Mouse (Mus musculus): Measurements from ENCODE around the gene E130114P18Rik.
A peak's percentile ranks its signal among the peaks of the same experiment; 100 is the strongest.

The E130114P18Rik gene

GRCm38 (mm10) chr4:97757207-97757977, 20.5 kb downstream of the E130114P18Rik start:
- DNase-seq (ENCODE audit: low read depth in 2 of 2, low spot score in 2 of 2) = no peak

DNA sequence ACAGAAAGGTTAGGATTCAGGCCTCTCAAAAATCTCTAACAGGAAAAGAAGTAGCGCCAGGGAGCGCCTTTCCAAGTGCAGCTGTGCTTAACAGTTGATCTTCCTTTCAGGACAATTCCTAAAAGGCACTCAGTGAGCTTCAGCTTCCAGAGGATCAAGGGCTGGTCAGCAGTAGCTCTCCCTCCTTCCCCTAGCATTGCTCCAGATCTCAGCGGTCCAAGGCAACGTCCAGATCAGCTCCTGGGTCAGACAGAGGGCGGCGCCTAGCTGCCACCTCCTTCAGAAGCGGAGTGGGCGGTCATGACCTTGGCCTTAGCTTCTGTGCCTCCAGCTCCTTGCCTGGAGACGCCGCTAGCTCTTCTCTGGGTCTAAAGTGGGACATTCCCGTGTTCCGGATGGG, 23.6 kb downstream of the E130114P18Rik start:
- no peak for DNase-seq (ENCODE audit: low read depth in 2 of 2, low spot score in 2 of 2)

DNA sequence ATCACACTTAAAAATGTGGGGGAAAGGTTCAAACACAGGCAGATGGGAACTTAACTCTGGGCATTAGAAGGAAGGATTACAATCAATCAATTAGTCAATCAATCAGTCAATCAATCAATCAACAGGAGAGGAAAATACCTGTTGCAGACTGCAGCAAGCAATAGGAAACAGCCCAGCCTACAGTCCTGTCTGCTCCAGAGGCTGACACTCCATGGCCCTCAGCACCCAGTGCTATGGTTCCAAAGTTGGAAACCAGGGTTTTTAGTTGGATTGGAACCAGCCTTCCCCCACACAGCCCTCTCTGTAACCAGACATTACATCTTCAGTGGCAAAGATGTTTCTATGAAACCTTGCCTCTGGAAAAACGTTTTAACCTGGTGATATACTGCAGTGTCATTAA, 24.4 kb downstream of the E130114P18Rik start:
- no peak for DNase-seq (ENCODE audit: low read depth in 2 of 2, low spot score in 2 of 2)

DNA sequence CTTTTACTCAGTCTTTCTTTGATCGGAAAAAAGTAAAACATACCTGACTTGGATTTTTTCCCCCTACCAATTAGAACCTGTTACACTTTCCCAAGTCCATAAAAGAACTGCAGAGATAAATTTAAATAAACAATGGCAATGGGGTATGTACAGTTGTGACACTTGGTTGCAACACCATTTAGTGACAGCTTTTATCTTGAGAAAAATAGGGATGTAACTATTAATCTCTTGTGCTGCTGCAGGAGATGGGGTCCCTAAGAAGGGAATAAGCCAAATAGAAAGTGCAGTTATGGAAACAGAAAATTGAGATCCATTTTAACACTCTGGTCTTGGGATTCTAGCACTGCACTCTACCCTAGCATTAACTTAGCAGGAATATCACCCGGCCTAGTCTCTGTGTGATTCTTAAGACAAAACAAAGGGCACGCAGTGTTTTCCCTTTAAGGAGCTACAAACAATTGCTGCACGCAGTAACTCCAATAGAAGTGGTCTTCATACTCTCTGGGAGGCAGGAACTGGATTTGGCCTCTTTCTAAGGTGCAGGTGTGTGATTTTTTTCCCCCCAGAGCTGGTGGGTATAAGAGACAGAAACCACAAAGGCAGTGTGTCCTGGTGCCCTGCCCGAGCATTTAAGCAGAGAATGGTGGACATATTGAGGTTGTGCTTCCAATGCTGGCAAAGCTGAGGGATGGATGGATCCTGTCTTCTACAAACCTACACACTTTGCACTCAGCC, 25.4 kb downstream of the E130114P18Rik start:
- no peak for DNase-seq (ENCODE audit: low read depth in 2 of 2, low spot score in 2 of 2)

DNA sequence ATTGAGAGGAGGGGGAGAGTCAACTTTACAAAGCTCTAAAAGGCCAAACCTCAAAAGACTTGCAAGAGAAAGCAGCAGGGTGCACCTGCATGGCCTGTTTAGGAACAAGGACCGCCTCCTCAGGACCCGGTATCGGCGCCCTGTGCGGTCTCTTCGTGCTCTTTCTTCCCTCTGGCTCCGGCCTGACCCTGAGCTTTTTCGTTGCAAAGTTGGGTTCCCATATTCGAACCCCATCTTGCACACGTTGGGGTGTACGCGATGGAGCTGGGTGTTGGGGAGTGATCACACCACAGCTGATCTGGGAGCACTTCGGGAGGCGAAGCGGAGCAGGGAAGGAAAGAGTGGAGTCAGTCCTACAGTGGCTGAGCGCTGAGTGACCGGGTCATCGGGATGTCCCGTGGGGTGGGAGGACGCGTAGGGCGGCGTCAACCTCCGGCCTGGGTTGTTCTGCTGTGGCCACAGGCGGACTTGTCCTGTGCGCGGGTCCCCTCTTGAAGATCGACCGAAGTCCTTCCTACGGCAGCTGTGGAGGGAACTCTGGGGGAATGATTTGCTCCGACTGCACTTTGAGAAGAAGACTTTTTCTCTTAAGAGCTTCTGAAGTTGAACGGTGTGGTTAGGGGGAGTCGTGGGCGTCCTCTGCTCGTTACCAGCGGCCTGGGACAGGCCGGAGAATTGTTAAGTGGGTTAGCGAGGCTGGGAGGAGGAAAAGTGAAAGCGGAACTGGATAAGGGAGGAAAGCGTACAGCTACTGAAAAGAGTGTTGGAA, 26.2 kb downstream of the E130114P18Rik start:
- DNase-seq (ENCODE audit: low read depth in 2 of 2, low spot score in 2 of 2) = no peak

- peak; percentile 74 to 85 for DNase-seq (ENCODE audit: low read depth in 2 of 2, low spot score in 2 of 2)
Measured at GRCm38 (mm10) chr4:97751030-97751482, 26.8 kb downstream of the E130114P18Rik start.

GRCm38 (mm10) chr4:97750401-97750800, 27.5 kb downstream of the E130114P18Rik start:
- DNase-seq (ENCODE audit: low read depth in 2 of 2, low spot score in 2 of 2) = no peak

GRCm38 (mm10) chr4:97746106-97746900, 31.6 kb downstream of the E130114P18Rik start:
- no peak for DNase-seq (ENCODE audit: low read depth in 2 of 2, low spot score in 2 of 2)

- peak; percentile 51 to 57 for DNase-seq (ENCODE audit: low read depth in 2 of 2, low spot score in 2 of 2)
Measured at GRCm38 (mm10) chr4:97745296-97746105, 32.4 kb downstream of the E130114P18Rik start.

DNA sequence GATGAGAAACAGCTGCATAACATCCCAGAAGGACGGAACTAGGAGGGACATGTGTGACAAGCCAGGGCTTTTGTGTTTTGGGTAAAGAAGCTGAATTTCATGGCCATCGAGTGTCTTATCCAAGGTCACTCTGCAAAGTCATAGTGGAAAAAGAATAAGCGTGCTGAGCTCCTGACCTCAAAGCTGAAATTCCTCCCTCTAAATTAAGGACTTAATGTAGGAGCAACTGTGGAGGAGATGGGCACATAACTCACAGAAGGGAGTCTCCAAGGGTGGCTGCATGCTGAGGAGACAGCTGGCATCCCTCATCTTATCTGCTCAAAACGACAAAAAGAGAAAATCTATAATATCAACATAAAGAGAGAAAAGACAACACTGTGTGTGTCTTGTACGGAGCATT, 33.9 kb downstream of the E130114P18Rik start:
- DNase-seq (ENCODE audit: low read depth in 2 of 2, low spot score in 2 of 2) = no peak

DNA sequence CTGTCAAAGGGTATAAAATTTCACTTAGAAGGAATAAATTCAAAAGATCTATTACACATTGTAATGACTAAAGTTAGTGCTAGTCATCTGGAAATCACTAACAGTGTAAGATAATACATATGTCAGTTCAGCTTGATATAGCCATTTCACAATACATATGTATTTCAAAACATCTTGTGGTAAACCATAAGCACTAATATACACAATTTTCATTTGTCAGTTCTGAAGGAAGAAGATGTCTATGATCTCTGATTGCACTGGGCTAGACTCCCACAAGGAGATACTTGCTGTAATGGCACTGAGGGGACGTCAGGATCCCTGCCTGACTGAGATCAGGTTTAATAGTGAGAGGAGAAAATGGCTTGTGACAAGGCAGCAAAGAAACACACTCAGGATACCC, 44.5 kb downstream of the E130114P18Rik start:
- DNase-seq (ENCODE audit: low read depth in 2 of 2, low spot score in 2 of 2) = no peak

DNA sequence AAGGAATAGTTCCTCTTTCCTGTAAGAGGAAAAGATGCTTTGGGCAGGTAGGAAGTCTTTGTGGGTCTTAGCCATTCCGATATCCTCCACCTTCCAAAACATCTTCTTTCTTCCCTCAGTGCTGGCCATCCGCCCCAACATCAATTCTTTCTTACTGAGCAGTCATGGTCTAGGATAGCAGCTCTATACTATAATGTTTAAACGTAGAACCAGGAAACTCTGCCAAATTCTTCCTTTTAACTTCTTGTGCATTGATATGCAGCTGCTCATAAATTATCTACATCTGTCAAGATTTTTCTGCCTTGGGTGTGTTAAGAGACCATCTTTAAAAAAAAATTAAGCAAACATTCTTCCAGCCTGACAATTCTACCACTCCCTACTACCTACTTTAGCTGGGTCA, 47.5 kb downstream of the E130114P18Rik start:
- DNase-seq (ENCODE audit: low read depth in 2 of 2, low spot score in 2 of 2) = no peak

DNA sequence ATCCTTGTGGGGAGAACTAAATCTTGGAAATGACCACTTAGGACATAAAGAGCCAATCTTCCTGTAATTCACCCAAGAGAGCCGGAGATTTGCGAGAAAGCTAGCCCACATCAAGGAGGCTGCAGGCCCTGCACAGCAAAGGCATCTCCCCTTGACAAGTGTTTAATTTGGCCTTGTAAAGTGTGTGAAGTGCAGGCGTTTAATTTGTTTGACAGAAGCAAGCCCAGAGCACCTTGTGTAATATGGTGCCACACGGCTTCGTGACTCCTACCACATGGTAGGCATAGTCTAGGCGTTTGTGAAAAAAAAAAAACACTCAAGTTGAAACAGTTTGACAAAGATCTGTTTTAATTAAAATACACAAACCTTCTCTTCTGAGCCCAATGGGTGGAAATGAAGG, 47.9 kb downstream of the E130114P18Rik start:
- no peak for DNase-seq (ENCODE audit: low read depth in 2 of 2, low spot score in 2 of 2)

DNA sequence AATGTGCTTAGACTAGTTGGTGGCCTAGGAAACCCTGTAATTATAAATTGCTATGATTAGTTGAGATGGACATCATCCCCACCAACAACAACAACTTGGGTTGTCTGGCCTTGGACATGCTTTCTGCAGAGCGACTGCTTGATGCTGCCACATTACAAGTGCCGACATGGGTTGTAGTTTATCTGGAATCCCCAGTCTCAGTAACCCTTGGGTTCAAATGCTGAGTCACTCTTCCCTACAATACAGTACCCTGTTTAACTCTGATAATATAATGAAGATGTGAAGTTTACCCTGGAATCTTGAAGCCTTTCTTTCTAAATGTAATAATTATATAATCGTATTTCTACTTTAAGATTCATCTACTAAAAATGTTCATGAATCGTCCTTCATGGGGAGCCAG, 49.4 kb downstream of the E130114P18Rik start:
- DNase-seq (ENCODE audit: low read depth in 2 of 2, low spot score in 2 of 2) = no peak

- no peak for DNase-seq (ENCODE audit: low read depth in 2 of 2, low spot score in 2 of 2)
Measured at GRCm38 (mm10) chr4:97723374-97723773, 54.5 kb downstream of the E130114P18Rik start.

GRCm38 (mm10) chr4:97722666-97723065, 55.2 kb downstream of the E130114P18Rik start:
- DNase-seq (ENCODE audit: low read depth in 2 of 2, low spot score in 2 of 2) = no peak

- no peak for DNase-seq (ENCODE audit: low read depth in 2 of 2, low spot score in 2 of 2)
Measured at GRCm38 (mm10) chr4:97714616-97715015, 63.3 kb downstream of the E130114P18Rik start.

DNA sequence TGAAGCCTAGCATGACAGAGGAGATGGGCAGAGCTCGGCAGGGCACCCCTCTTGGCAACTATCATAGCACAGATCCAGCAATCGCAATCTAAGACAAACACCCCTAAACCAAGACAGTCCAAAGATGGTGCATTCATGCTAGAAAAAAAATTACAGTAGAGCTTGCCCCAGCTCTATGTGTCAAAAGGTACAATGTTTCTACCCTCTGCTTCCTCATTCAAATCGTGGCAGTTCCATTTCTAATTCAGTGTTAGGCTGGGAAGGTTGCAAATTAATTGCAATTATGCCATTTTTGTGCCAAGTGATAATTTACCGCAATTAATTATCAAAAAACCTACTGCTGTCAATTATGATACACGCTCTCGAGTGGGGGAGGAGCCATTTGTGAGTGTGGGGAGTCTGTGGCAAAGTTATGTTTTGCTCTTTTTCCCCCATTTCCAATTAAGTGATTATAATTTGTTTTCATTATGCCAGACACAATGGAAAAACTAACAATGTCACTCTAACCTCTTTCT, 63.7 kb downstream of the E130114P18Rik start:
- no peak for DNase-seq (ENCODE audit: low read depth in 2 of 2, low spot score in 2 of 2)

DNA sequence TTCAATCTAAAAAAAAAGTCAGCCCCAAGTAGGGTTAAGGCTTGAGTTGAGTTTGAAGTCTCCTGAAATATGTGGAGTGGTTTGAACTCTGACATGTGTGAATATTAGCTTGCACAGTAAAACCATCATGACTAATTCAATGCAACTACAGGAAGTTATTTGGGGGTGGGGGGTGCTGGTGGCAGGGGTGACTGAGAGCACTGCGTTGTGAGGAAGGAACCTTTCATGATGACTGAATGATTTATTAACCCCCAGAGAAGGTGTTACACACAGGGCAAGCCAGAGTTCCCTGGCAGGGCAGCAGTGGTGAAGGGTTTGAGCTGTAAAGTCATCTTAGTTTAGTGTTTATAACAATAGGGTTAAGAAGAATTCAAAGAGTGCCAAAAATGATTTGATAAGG, 65.3 kb downstream of the E130114P18Rik start:
- no peak for DNase-seq (ENCODE audit: low read depth in 2 of 2, low spot score in 2 of 2)
